Mouse (Mus musculus): ENCODE measurements around the gene Ewsr1. TPM values are rescaled to one million over a fixed set of nuclear protein-coding genes. Genes with fewer than 3 reads are reported as not detected.
A peak's percentile ranks its signal among the peaks of the same experiment; 100 is the strongest.

Gene Ewsr1
- polyA plus RNA-seq, 1 experiment from 2014 or later: 419 TPM

- ATAC-seq (ENCODE audit: low FRiP score) (no peak), DNase-seq (ENCODE audit: low spot score, missing footprints) (no peak)
- Histone ChIP-seq H3K9me3 (ENCODE audit: control insufficient read depth, low read length) (no peaks in the 10 kb centered on the region; the same call in 1 of the 2 replicates), H3K27ac (ENCODE audit: low read depth, low read length) (no peak overlapping the region), H3K27me3 (ENCODE audit: control insufficient read depth, insufficient read depth, low read length) (peaks cover 74% of the 10 kb centered on the region), H3K36me3 (ENCODE audit: control insufficient read depth, insufficient read depth, low read length) (no peaks in the 10 kb centered on the region), H3K9ac (ENCODE audit: low read length) (no peak overlapping the region; the same call in 1 of the 2 replicates), H3K4me1 (ENCODE audit: control insufficient read depth, insufficient read depth, low read length) (peaks cover 42% of the 10 kb centered on the region), H3K4me2 (peak overlapping the region; percentile 55), H3K4me3 (ENCODE audit: low read depth, low read length) (peak overlapping the region; percentile 22)
- WGBS: 9% methylated on average over 13 of the region's 13 CpGs
Observed at GRCm38 (mm10) chr11:5062326-5062725, 36.7 kb downstream of the Ewsr1 start.

- no peaks in the 10 kb centered on the region for H3K36me3 ChIP-seq (ENCODE audit: control insufficient read depth, insufficient read depth, low read length)
- H3K4me2 ChIP-seq: peak overlapping the region; percentile 55
- H3K27ac ChIP-seq (ENCODE audit: low read depth, low read length): no peak overlapping the region
- H3K4me3 ChIP-seq (ENCODE audit: low read depth, low read length): peak overlapping the region; percentile 22
- WGBS: 2% methylated on average over 61 of the region's 62 CpGs
- ATAC-seq (ENCODE audit: low FRiP score) (peak; percentile 23), DNase-seq (ENCODE audit: low spot score, missing footprints) (peak; percentile 96)
- H3K4me1 ChIP-seq (ENCODE audit: control insufficient read depth, insufficient read depth, low read length): peaks cover 45% of the 10 kb centered on the region
- no peaks in the 10 kb centered on the region; the same call in 1 of the 2 replicates for H3K9me3 ChIP-seq (ENCODE audit: control insufficient read depth, low read length)
- H3K27me3 ChIP-seq (ENCODE audit: control insufficient read depth, insufficient read depth, low read length): peaks cover 81% of the 10 kb centered on the region
- peak overlapping the region; percentile 35; the same call in 1 of the 2 replicates for H3K9ac ChIP-seq (ENCODE audit: low read length)
Observed at GRCm38 (mm10) chr11:5061413-5062139, 37.5 kb downstream of the Ewsr1 start.

- no peaks in the 10 kb centered on the region for H3K36me3 ChIP-seq (ENCODE audit: control insufficient read depth, insufficient read depth, low read length)
- no peak overlapping the region for H3K27ac ChIP-seq (ENCODE audit: low read depth, low read length)
- H3K9ac ChIP-seq (ENCODE audit: low read length): peak overlapping the region; percentile 35; the same call in 1 of the 2 replicates
- peaks cover 52% of the 10 kb centered on the region for H3K4me1 ChIP-seq (ENCODE audit: control insufficient read depth, insufficient read depth, low read length)
- WGBS: 42% methylated on average over 28 of the region's 28 CpGs
- DNase-seq (ENCODE audit: low spot score, missing footprints) (peak; percentile 93), ATAC-seq (ENCODE audit: low FRiP score) (no peak)
- peaks cover 83% of the 10 kb centered on the region for H3K27me3 ChIP-seq (ENCODE audit: control insufficient read depth, insufficient read depth, low read length)
- H3K9me3 ChIP-seq (ENCODE audit: control insufficient read depth, low read length): no peaks in the 10 kb centered on the region; the same call in 1 of the 2 replicates
- H3K4me3 ChIP-seq (ENCODE audit: low read depth, low read length): peak overlapping the region; percentile 22; the same call in 1 of the 2 replicates
- H3K4me2 ChIP-seq: peak overlapping the region; percentile 55
Observed at GRCm38 (mm10) chr11:5060756-5061412, 38.2 kb downstream of the Ewsr1 start.

GRCm38 (mm10) chr11:5059704-5060156 lies 39.3 kb downstream of the Ewsr1 start:
- Histone ChIP-seq H3K9me3 (ENCODE audit: control insufficient read depth, low read length) (no peaks in the 10 kb centered on the region; the same call in 1 of the 2 replicates), H3K27me3 (ENCODE audit: control insufficient read depth, insufficient read depth, low read length) (peaks cover 86% of the 10 kb centered on the region), H3K4me1 (ENCODE audit: control insufficient read depth, insufficient read depth, low read length) (peaks cover 56% of the 10 kb centered on the region), H3K4me2 (no peak overlapping the region), H3K4me3 (ENCODE audit: low read depth, low read length) (0 out of 2 replicates have a peak overlapping the region, but pooled peaks have one; percentile 5), H3K36me3 (ENCODE audit: control insufficient read depth, insufficient read depth, low read length) (no peaks in the 10 kb centered on the region), H3K9ac (ENCODE audit: low read length) (no peak overlapping the region), H3K27ac (ENCODE audit: low read depth, low read length) (no peak overlapping the region)
- 13% methylated on average over 27 of the region's 27 CpGs for WGBS
- ATAC-seq (ENCODE audit: low FRiP score): no peak
- DNase-seq (ENCODE audit: low spot score, missing footprints): peak; percentile 97

- no peak overlapping the region for H3K4me3 ChIP-seq (ENCODE audit: low read depth, low read length)
- no peaks in the 10 kb centered on the region; the same call in 1 of the 2 replicates for H3K9me3 ChIP-seq (ENCODE audit: control insufficient read depth, low read length)
- 31% methylated on average over 14 of the region's 14 CpGs for whole genome bisulfite sequencing
- H3K27me3 ChIP-seq (ENCODE audit: control insufficient read depth, insufficient read depth, low read length): peaks cover 82% of the 10 kb centered on the region
- no peak for ATAC-seq (ENCODE audit: low FRiP score)
- peaks cover 51% of the 10 kb centered on the region for H3K4me1 ChIP-seq (ENCODE audit: control insufficient read depth, insufficient read depth, low read length)
- H3K36me3 ChIP-seq (ENCODE audit: control insufficient read depth, insufficient read depth, low read length): no peaks in the 10 kb centered on the region
- H3K27ac ChIP-seq (ENCODE audit: low read depth, low read length): no peak overlapping the region
- DNase-seq (ENCODE audit: low spot score, missing footprints): no peak
- no peak overlapping the region for H3K4me2 ChIP-seq
- H3K9ac ChIP-seq (ENCODE audit: low read length): no peak overlapping the region
Observed at GRCm38 (mm10) chr11:5059230-5059629, 39.8 kb downstream of the Ewsr1 start.

GRCm38 (mm10) chr11:5058783-5059182 lies 40.3 kb downstream of the Ewsr1 start:
- ATAC-seq (ENCODE audit: low FRiP score) (no peak), DNase-seq (ENCODE audit: low spot score, missing footprints) (peak; percentile 85)
- WGBS: 34% methylated on average over 9 of the region's 9 CpGs
- H3K27me3 ChIP-seq (ENCODE audit: control insufficient read depth, insufficient read depth, low read length): peaks cover 77% of the 10 kb centered on the region
- no peak overlapping the region for H3K4me2 ChIP-seq
- H3K9me3 ChIP-seq (ENCODE audit: control insufficient read depth, low read length): no peaks in the 10 kb centered on the region; the same call in 1 of the 2 replicates
- H3K27ac ChIP-seq (ENCODE audit: low read depth, low read length): no peak overlapping the region
- peaks cover 47% of the 10 kb centered on the region for H3K4me1 ChIP-seq (ENCODE audit: control insufficient read depth, insufficient read depth, low read length)
- H3K4me3 ChIP-seq (ENCODE audit: low read depth, low read length): no peak overlapping the region
- H3K9ac ChIP-seq (ENCODE audit: low read length): no peak overlapping the region
- H3K36me3 ChIP-seq (ENCODE audit: control insufficient read depth, insufficient read depth, low read length): no peaks in the 10 kb centered on the region

GRCm38 (mm10) chr11:5057856-5058641 lies 41.0 kb downstream of the Ewsr1 start, which contains the start of gene Rasl10a:
Rasl10a (plus strand) TSS chr11:5058128.
- no peak for ATAC-seq (ENCODE audit: low FRiP score)
- no peak within 1 kb of the TSS for H3K27ac ChIP-seq (ENCODE audit: low read depth, low read length)

GRCm38 (mm10) chr11:5057541-5057855 lies 41.6 kb downstream of the Ewsr1 start:
- Histone ChIP-seq H3K4me3 (ENCODE audit: low read depth, low read length) (peak overlapping the region; percentile 36), H3K4me1 (ENCODE audit: control insufficient read depth, insufficient read depth, low read length) (peaks cover 42% of the 10 kb centered on the region), H3K9ac (ENCODE audit: low read length) (0 out of 2 replicates have a peak overlapping the region, but pooled peaks have one; percentile 46), H3K27ac (ENCODE audit: low read depth, low read length) (no peak overlapping the region), H3K27me3 (ENCODE audit: control insufficient read depth, insufficient read depth, low read length) (peaks cover 64% of the 10 kb centered on the region), H3K36me3 (ENCODE audit: control insufficient read depth, insufficient read depth, low read length) (no peaks in the 10 kb centered on the region), H3K4me2 (peak overlapping the region; percentile 70), H3K9me3 (ENCODE audit: control insufficient read depth, low read length) (no peaks in the 10 kb centered on the region; the same call in 1 of the 2 replicates)
- no peak for ATAC-seq (ENCODE audit: low FRiP score)
- DNase-seq (ENCODE audit: low spot score, missing footprints): peak; percentile 92
- 11% methylated on average over 8 of the region's 8 CpGs for WGBS

More at GRCm38 (mm10) chr11:5057856-5058641, 41.0 kb downstream of the Ewsr1 start, which contains the start of gene Rasl10a:
- Histone ChIP-seq H3K9ac (ENCODE audit: low read length) (peak within 1 kb of the TSS; percentile 46), H3K4me3 (ENCODE audit: low read depth, low read length) (peak within 1 kb of the TSS; percentile 36), H3K4me2 (peak within 1 kb of the TSS; percentile 70), H3K27me3 (ENCODE audit: control insufficient read depth, insufficient read depth, low read length) (peaks cover 70% of the 10 kb centered on the region), H3K36me3 (ENCODE audit: control insufficient read depth, insufficient read depth, low read length) (no peaks in the 10 kb centered on the region), H3K9me3 (ENCODE audit: control insufficient read depth, low read length) (no peaks in the 10 kb centered on the region; the same call in 1 of the 2 replicates), H3K4me1 (ENCODE audit: control insufficient read depth, insufficient read depth, low read length) (peaks cover 47% of the 10 kb centered on the region)
- 2% methylated on average over 77 of the region's 77 CpGs for WGBS
- peak; percentile 93 for DNase-seq (ENCODE audit: low spot score, missing footprints)
